In the genomic region with DNA sequence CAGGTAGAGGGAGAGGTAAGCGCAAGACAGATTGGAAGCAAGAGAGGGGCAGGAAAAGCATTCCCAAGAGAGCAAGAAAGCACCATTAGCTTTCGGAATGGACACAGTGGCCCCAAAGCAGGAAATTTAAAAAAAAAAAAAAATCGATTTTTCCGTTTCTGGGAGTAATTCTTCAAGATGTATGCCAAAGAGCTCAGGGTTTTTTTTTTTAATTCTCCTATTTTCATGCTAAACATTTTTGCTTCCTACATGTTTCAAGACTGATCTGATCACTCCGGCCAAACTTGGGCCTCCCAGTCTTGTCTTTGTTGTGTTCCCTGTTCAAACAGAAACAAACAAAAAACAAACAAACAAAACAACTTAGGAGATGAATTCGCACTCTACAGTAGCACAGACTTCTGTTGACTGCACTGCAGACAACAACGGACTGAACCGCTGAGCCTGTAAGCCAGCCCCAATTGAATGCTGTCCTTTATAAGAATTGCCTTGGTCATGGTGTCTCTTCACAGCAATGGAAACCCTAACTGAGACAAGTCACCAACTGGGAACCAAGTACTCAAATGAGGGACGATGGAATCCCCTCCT, we compare ENCODE assay signal across 8 mouse cellular contexts. TPM values are rescaled to one million over a fixed set of nuclear protein-coding genes. Genes with fewer than 3 reads are reported as not detected.
DNase-seq lines count a peak whose midpoint lies in the region; ATAC-seq and TF ChIP-seq lines count a peak whose summit lies in the region.

No protein-coding gene starts in this region.

- peak overlapping the region; percentile 84 for H3K4me2 ChIP-seq in heart, embryonic 14.5 days (ENCODE audit: low read length)
- H3K4me2 ChIP-seq in forebrain, embryonic 15.5 days (replicated peaks) = peak overlapping the region; percentile 70
- H3K4me2 ChIP-seq in liver, embryonic 16.5 days (ENCODE audit: low read depth, low read length) = peak overlapping the region; percentile 85

- no peak for ATAC-seq in heart, embryonic 14.5 days (ENCODE audit: insufficient number of reproducible peaks, insufficient read depth, low FRiP score, low read depth)
- ATAC-seq in forebrain, embryonic 15.5 days (replicated peaks) = no peak
- no peak for ATAC-seq in liver, embryonic 16.5 days (ENCODE audit: low read depth)

- WGBS in heart, embryonic 14.5 days = 42% methylated on average over 9 of the region's 9 CpGs
- WGBS in forebrain, embryonic 15.5 days = 40% methylated on average over 9 of the region's 9 CpGs
- 35% methylated on average over 9 of the region's 9 CpGs for WGBS in liver, embryonic 16.5 days (ENCODE audit: insufficient replicate concordance)

- no peak for TF ChIP-seq CTCF in E14TG2a.4 (conservative IDR thresholded peaks at IDR 0.05; ENCODE audit: low read length)

- H3K36me3 ChIP-seq in heart, embryonic 14.5 days (ENCODE audit: control insufficient read depth, insufficient read depth, low read length) = 0 out of 2 replicates have a peak, but pooled peaks cover 1% of the 10 kb centered on the region
- H3K36me3 ChIP-seq in E14TG2a.4 (ENCODE audit: insufficient read depth, low read length) = no peaks in the 10 kb centered on the region
- H3K36me3 ChIP-seq in forebrain, embryonic 15.5 days = no peaks in the 10 kb centered on the region
- H3K36me3 ChIP-seq in liver, embryonic 16.5 days (ENCODE audit: control insufficient read depth, insufficient read depth) = no peaks in the 10 kb centered on the region

- peak overlapping the region; percentile 84 for H3K9ac ChIP-seq in heart, embryonic 14.5 days (ENCODE audit: low read length)
- peak overlapping the region; percentile 53 for H3K9ac ChIP-seq in forebrain, embryonic 15.5 days (replicated peaks)
- peak overlapping the region; percentile 78 for H3K9ac ChIP-seq in liver, embryonic 16.5 days (ENCODE audit: low read depth, low read length)

- no peaks in the 10 kb centered on the region for H3K27me3 ChIP-seq in heart, embryonic 14.5 days (ENCODE audit: control insufficient read depth, insufficient read depth, low read length)
- H3K27me3 ChIP-seq in E14TG2a.4 (ENCODE audit: insufficient read depth, low read length) = peaks cover 11% of the 10 kb centered on the region
- no peaks in the 10 kb centered on the region for H3K27me3 ChIP-seq in forebrain, embryonic 15.5 days
- H3K27me3 ChIP-seq in liver, embryonic 16.5 days (ENCODE audit: control insufficient read depth, insufficient read depth, low read depth, low read length) = no peaks in the 10 kb centered on the region

- H3K9me3 ChIP-seq in heart, embryonic 14.5 days (ENCODE audit: control insufficient read depth, low read length) = no peaks in the 10 kb centered on the region
- no peaks in the 10 kb centered on the region for H3K9me3 ChIP-seq in E14TG2a.4 (ENCODE audit: low read length)
- no peaks in the 10 kb centered on the region for H3K9me3 ChIP-seq in forebrain, embryonic 15.5 days
- no peaks in the 10 kb centered on the region for H3K9me3 ChIP-seq in liver, embryonic 16.5 days (replicated peaks; ENCODE audit: control insufficient read depth, low read length)

- H3K4me3 ChIP-seq in heart, embryonic 14.5 days (ENCODE audit: control insufficient read depth in 1 of 2, insufficient read depth in 1 of 2, low read depth in 1 of 2, low read length in 2 of 2) = peak overlapping the region; percentile 93 to 96
- H3K4me3 ChIP-seq in E14TG2a.4 (replicated peaks; ENCODE audit: low read length) = peak overlapping the region; percentile 90
- peak overlapping the region; percentile 74 for H3K4me3 ChIP-seq in forebrain, embryonic 15.5 days
- peak overlapping the region; percentile 84 for H3K4me3 ChIP-seq in liver, embryonic 16.5 days (ENCODE audit: low read depth, low read length)

- H3K4me1 ChIP-seq in heart, embryonic 14.5 days (ENCODE audit: control insufficient read depth in 2 of 2, insufficient read depth in 2 of 2, low read length in 2 of 2) = peaks cover 2 to 4% of the 10 kb centered on the region in 2 experiments; a peak in 2 of 4 replicates
- H3K4me1 ChIP-seq in E14TG2a.4 (replicated peaks; ENCODE audit: low read depth, low read length) = peaks cover 12% of the 10 kb centered on the region; the same call in 1 of the 2 replicates
- 0 out of 2 replicates have a peak, but pooled peaks cover 11% of the 10 kb centered on the region for H3K4me1 ChIP-seq in forebrain, embryonic 15.5 days
- H3K4me1 ChIP-seq in liver, embryonic 16.5 days (ENCODE audit: control insufficient read depth, low read depth, low read length) = peaks cover 9% of the 10 kb centered on the region

- DNase-seq in heart, adult 18-20 months = no peak
- no peak for DNase-seq in urinary bladder, adult 2 months (ENCODE audit: low spot score)
- no peak for DNase-seq in adrenal gland, adult 18-20 months (ENCODE audit: low spot score in 2 of 2)
- DNase-seq in gastrocnemius, postnatal 4 days (ENCODE audit: low spot score in 2 of 2) = no peak

- H3K27ac ChIP-seq in heart, embryonic 14.5 days (replicated peaks in 1 of 2; ENCODE audit: control insufficient read depth in 1 of 2, insufficient read depth in 1 of 2, low read depth in 2 of 2, low read length in 2 of 2) = peak overlapping the region; percentile 66 to 73; a peak in 3 of 4 replicates
- H3K27ac ChIP-seq in forebrain, embryonic 15.5 days (replicated peaks) = 0 out of 2 replicates have a peak overlapping the region, but pooled peaks have one; percentile 20
- H3K27ac ChIP-seq in liver, embryonic 16.5 days (ENCODE audit: low read length) = peak overlapping the region; percentile 77

RNA-seq across cellular contexts. Expression of a gene that starts 0.7 kb away (rescaled TPM):
- 3.8 and 5.1 TPM in 2 replicates for polyA plus RNA-seq in heart, embryonic 14.5 days (2014; fragmentation: Nextera tagmentation; extraction: Ambion mirVana)
- 1 to 10 TPM; 4.1 to 5.7 TPM for total RNA-seq in heart, adult 18-20 months (2021)
- polyA plus RNA-seq in forebrain, embryonic 15.5 days (2015; fragmentation: Nextera tagmentation; extraction: Ambion mirVana) = 1.5 TPM in 2 replicates
- polyA plus RNA-seq in liver, embryonic 16.5 days (2015; fragmentation: Nextera tagmentation; extraction: Ambion mirVana) = 4.5 TPM in 2 replicates
- polyA plus RNA-seq in urinary bladder, adult 2 months (2012; rRNA removed) = 13.6 and 14.2 TPM in 2 replicates
- 10 to 100 TPM in 1 of 2 experiments, 1 to 10 TPM in 1; 9.8 to 11.1 TPM for total RNA-seq in adrenal gland, adult 18-20 months (2021)
- total RNA-seq in gastrocnemius, postnatal 4 days (2021) = 1 to 10 TPM; 6.1 to 6.5 TPM

RNA-seq across cellular contexts. Expression of a gene that starts 0.8 kb away (rescaled TPM):
- 4.1 and 4.5 TPM in 2 replicates for polyA plus RNA-seq in heart, embryonic 14.5 days (2014; fragmentation: Nextera tagmentation; extraction: Ambion mirVana)
- total RNA-seq in heart, adult 18-20 months (2021) = 1 to 10 TPM; 1.5 to 1.9 TPM
- 4.7 and 5.1 TPM in 2 replicates for polyA plus RNA-seq in forebrain, embryonic 15.5 days (2015; fragmentation: Nextera tagmentation; extraction: Ambion mirVana)
- 2.0 and 2.1 TPM in 2 replicates for polyA plus RNA-seq in liver, embryonic 16.5 days (2015; fragmentation: Nextera tagmentation; extraction: Ambion mirVana)
- 4.2 and 5.0 TPM in 2 replicates for polyA plus RNA-seq in urinary bladder, adult 2 months (2012; rRNA removed)
- total RNA-seq in adrenal gland, adult 18-20 months (2021) = 1 to 10 TPM; 3.4 to 3.6 TPM
- 1 to 10 TPM; 3.3 to 4.8 TPM for total RNA-seq in gastrocnemius, postnatal 4 days (2021)

RNA-seq across cellular contexts. Expression of a gene that starts 45.5 kb away (rescaled TPM):
- polyA plus RNA-seq in heart, embryonic 14.5 days (2014; fragmentation: Nextera tagmentation; extraction: Ambion mirVana) = 44.6 and 47.1 TPM in 2 replicates
- 10 to 100 TPM; 14.2 to 18.0 TPM for total RNA-seq in heart, adult 18-20 months (2021)
- polyA plus RNA-seq in forebrain, embryonic 15.5 days (2015; fragmentation: Nextera tagmentation; extraction: Ambion mirVana) = 94.8 and 98.6 TPM in 2 replicates
- 25.2 and 26.5 TPM in 2 replicates for polyA plus RNA-seq in liver, embryonic 16.5 days (2015; fragmentation: Nextera tagmentation; extraction: Ambion mirVana)
- polyA plus RNA-seq in urinary bladder, adult 2 months (2012; rRNA removed) = 83.6 and 92.9 TPM in 2 replicates
- total RNA-seq in adrenal gland, adult 18-20 months (2021) = 10 to 100 TPM; 81.2 to 87.1 TPM
- total RNA-seq in gastrocnemius, postnatal 4 days (2021) = 10 to 100 TPM; 27.0 to 34.9 TPM

Comparison
In these comparisons a context has a peak if more than half of its experiments do, and no peak if none do; other contexts are left out.
1. H3K27ac ChIP-seq: peak in every context shown above with its lines; median percentile 77 in liver, embryonic 16.5 days; 70 in heart, embryonic 14.5 days; 20 in forebrain, embryonic 15.5 days.